Mouse (Mus musculus) urinary bladder, postnatal 10 days (tissue): ENCODE data around the gene Arl5c.

Experiments used
- DNase-seq: peaks from one replicate; pipeline ENCODE4 v3.0.0; 2022; ENCODE audit warnings: low spot score

Arl5c gene

GRCm38 (mm10) chr11:97994539-97995100, 1.4 kb downstream of the Arl5c start:
- DNase-seq: no peak

- no peak for DNase-seq
Observed at GRCm38 (mm10) chr11:97988530-97989096, 7.4 kb downstream of the Arl5c start.

GRCm38 (mm10) chr11:97987551-97988526, 8.1 kb downstream of the Arl5c start:
- peak; percentile 85 for DNase-seq

- no peak for DNase-seq
Observed at GRCm38 (mm10) chr11:97986738-97987465, 9.1 kb downstream of the Arl5c start.

GRCm38 (mm10) chr11:97985727-97986677, 10.0 kb downstream of the Arl5c start, which contains the start of gene Plxdc1:
Gene Plxdc1 (minus strand): TSS chr11:97986444.
- DNase-seq: no peak

GRCm38 (mm10) chr11:97983983-97984382, 12.0 kb downstream of the Arl5c start:
- no peak for DNase-seq

GRCm38 (mm10) chr11:97983506-97983905, 12.5 kb downstream of the Arl5c start:
- no peak for DNase-seq

GRCm38 (mm10) chr11:97982721-97983120, 13.3 kb downstream of the Arl5c start:
- no peak for DNase-seq

- no peak for DNase-seq
Observed at GRCm38 (mm10) chr11:97980531-97980966, 15.4 kb downstream of the Arl5c start.

GRCm38 (mm10) chr11:97979824-97980495, 16.0 kb downstream of the Arl5c start:
- no peak for DNase-seq

GRCm38 (mm10) chr11:97978392-97978791, 17.6 kb downstream of the Arl5c start:
- no peak for DNase-seq

GRCm38 (mm10) chr11:97977797-97978196, 18.2 kb downstream of the Arl5c start:
- no peak for DNase-seq

GRCm38 (mm10) chr11:97974746-97975145, 21.2 kb downstream of the Arl5c start:
- no peak for DNase-seq

- no peak for DNase-seq
Observed at GRCm38 (mm10) chr11:97974141-97974540, 21.8 kb downstream of the Arl5c start.

GRCm38 (mm10) chr11:97972434-97972833, 23.5 kb downstream of the Arl5c start:
- DNase-seq: no peak

- DNase-seq: no peak
Observed at GRCm38 (mm10) chr11:97971232-97971631, 24.7 kb downstream of the Arl5c start.

GRCm38 (mm10) chr11:97970771-97971170, 25.2 kb downstream of the Arl5c start:
- DNase-seq: no peak

- no peak for DNase-seq
Observed at GRCm38 (mm10) chr11:97968385-97968784, 27.6 kb downstream of the Arl5c start.

GRCm38 (mm10) chr11:97967114-97967513, 28.9 kb downstream of the Arl5c start:
- no peak for DNase-seq

GRCm38 (mm10) chr11:97960907-97961306, 35.1 kb downstream of the Arl5c start:
- DNase-seq: no peak
